Mouse (Mus musculus): ENCODE results near the gene Vamp9.

Gene Vamp9

DNA sequence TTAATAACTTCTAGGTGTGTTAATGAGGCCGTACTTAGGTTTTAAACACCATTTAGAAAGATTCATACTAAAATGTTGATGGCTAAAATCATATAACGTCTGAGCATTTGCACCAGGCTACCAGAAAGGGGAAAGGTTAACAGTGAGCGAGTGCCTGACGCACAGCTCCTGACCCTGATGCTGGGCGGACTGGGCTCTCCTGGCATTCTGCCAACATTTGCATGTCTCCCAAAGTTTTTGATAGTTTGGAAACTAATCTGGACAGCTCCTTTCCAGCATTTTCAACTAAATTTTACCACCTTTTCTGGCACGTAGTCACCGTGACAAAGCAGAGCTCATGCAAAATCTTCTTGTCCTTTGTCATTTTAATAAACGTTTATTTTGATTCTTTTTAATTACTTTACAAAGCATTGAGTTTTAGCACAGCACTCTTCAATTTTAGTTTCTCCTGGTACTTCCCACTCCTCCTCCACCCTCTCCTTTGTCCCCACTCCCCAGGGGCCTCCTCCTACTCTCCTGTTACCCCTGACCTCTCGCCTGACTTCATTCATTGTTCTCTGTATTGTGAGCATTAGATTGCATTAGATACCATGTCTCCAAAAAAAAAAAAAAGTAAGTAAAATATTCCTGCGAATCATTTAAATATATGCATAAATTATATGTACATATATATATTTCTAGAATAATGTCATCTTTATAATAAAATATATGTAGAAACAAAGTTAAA lies 35.9 kb downstream of the Vamp9 start:
- no peak for DNase-seq (ENCODE audit: low spot score)

DNA sequence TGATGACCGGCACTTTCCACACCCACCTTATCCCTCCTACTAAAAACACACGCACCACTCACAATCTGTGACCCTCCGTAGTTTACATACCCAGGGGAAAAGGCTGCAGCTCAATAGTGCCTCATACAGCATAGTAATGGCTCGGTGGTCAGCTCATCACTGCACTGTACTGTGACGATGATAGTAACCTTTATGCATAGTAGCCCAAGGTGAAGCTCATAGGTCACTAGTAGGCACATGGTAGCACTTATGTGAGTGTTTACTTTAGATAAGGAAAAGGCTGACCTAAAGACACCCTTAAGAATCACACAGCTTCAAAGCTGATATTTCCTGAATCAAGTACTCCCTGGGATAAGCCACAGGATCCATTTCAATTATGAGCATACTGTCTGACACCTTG lies 46.5 kb downstream of the Vamp9 start:
- DNase-seq (ENCODE audit: low spot score), result no peak

DNA sequence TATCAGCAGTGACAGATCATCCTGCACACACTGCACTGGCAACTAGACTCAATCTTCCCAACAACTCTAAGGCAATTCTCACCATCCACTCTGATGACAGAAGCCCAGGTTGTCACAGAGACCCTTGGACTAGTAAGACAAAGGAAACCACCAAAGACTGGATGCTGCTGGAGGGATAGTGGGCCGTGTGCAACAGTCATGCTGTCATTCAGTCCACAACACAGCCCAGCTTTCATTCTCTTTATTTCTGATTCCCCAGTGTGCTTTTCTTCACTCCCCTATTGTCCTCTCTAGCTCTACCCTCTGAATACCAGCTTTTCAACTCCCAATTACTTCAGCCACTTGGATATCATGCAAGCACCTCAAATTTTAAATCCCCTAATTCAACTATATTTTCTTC lies 47.8 kb downstream of the Vamp9 start:
- DNase-seq (ENCODE audit: low spot score), result no peak

DNA sequence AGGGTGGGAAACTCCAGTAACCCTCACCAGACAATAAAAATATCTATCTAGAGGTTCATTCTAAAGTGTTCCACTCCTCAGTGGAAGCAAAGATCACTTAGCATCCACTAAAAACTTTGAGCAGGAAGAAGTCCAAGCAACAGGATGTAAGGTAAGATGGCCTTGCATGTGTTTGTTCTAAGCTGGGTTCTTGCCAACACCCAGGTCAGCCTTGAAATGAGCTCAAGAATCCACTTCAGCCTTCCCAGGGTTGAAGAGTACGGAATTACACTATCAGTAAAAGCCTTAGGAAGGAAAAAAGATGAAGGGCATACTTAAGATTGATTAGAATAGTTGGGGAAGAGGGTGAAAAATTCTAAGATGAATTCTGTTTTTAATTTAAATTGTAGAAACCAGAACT lies 52.6 kb downstream of the Vamp9 start:
- DNase-seq (ENCODE audit: low spot score), result no peak

DNA sequence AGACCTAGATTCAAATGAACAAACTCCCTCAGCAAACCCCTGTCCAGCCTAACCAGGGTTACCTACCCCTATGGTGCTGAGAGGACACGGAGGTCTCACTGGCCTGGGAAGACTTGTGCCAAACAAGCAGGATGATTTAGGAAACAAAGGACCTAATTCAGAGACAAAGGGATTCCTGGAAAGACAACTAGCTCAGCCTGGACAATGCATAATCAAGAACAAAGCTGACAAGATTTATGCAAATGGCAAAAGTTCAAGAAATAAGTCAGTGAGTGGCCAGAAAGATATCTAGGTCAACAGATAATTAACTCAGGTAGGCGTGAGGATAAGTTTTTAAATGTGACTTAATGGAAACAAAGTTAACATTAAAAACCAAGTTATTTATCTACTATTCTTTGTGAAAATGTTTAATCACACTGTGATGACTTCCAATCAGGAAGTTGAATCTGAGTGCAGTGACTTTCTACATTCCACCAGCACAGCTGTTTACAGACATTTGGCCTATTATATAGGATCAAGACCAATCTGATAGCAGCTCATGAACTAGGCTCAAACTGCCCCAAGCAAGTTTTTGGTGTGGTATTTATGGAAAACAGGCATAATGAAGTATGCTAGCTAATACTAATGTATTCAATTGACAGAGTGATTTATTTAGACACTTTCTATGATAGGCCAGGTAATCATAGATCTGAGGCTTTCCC lies 53.3 kb downstream of the Vamp9 start:
- no peak for DNase-seq (ENCODE audit: low spot score)

DNA sequence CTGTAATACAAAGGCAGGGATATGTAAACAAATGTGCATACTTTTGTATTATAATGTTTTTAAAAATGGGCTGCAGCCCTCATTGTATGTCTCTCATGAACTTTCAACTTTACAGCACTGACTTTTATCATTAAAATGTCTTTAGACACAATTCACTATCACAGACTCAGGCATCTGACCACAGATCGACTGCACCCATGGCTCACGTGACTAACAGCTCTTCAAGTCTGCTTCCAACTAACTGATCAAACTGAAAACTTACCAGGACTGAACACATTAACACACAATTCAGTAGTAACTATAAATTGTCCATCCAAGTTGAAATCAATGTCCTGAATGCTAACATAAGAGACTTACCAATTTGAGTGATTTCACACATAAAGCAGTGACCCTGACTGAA lies 53.9 kb downstream of the Vamp9 start:
- DNase-seq (ENCODE audit: low spot score), result no peak

DNA sequence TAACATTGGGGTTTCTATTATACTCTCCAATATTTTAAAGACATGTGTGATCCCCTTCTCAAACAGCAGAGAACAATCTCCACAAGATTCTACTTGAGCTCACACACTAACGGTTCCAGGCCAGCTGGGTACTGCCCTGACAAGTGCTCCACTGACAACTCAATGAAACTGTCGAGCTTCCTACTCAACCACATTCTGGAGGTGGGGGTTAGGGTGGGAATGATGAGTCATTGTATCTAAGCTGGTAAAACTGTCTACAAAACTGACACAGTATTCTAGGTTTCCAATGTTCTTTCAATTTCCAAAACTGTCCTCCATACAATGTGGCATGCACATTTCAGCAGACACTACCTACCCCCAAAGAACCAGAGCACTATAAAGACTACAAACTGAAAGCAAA lies 67.9 kb downstream of the Vamp9 start:
- no peak for DNase-seq (ENCODE audit: low spot score)

DNA sequence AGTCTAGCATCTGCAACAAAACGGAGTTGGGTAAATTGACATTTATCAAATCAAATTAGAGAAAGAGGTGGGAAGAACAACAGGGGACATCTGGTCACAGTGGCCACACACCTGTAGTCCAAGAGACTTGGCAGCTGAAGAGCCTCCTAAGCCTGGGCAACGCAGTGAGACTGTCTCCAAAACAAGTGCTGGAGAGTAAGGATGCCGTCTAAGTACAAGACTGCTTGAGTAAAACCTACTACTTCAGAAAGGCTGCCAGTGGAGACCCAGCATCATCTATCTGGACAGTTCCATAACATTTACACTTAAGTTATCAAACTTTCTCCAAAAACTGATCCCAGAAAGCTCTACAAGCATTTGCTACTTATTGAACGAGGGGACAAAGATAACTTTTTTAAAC lies 69.0 kb downstream of the Vamp9 start:
- DNase-seq (ENCODE audit: low spot score), result no peak

DNA sequence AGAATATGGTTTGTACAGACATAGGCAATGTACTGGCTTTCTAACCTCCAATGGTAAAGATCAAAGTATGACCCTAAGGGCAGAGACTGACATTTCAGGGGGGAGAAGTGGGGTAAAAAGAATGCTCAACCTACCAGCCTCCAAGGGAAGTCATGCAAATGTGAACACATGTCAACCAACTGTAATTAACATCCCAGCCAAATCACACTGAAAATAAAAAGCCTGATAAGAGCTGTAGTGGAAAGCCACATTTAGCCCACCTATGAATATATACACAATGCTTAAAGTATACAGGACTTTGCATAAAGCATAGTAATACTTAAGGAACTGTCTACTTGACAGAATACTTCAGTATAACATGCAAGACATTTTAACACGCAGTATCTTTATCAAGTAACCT lies 69.7 kb downstream of the Vamp9 start:
- DNase-seq (ENCODE audit: low spot score), result no peak

DNA sequence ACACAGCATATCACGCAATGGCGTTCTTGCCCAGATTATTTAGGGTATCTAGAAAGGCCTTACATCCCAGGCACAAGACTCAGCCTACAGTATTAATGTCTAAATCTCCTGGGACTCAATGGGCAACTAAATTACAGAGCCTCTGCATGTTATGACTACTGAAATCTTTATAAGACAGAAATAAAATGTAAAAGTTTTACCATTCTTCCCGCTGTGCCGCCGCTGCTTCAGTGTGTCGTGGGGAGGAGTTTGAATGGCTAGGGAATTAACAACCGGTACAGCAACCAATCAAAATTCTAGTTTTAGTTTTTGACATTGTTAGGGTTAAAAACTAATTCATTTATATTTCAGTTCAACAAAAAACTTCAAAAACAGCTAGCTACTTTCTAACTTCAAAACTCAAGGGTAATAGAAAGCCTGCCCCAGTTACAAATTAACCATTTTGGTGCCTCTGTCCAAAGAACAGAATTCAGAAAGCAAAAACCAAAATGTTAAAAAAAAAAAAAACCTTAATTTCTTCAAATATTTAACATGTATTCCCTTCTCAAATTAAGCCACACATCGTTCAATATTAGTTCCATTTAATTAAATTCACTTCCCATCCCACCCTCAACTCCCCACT lies 70.4 kb downstream of the Vamp9 start:
- DNase-seq (ENCODE audit: low spot score), result no peak

DNA sequence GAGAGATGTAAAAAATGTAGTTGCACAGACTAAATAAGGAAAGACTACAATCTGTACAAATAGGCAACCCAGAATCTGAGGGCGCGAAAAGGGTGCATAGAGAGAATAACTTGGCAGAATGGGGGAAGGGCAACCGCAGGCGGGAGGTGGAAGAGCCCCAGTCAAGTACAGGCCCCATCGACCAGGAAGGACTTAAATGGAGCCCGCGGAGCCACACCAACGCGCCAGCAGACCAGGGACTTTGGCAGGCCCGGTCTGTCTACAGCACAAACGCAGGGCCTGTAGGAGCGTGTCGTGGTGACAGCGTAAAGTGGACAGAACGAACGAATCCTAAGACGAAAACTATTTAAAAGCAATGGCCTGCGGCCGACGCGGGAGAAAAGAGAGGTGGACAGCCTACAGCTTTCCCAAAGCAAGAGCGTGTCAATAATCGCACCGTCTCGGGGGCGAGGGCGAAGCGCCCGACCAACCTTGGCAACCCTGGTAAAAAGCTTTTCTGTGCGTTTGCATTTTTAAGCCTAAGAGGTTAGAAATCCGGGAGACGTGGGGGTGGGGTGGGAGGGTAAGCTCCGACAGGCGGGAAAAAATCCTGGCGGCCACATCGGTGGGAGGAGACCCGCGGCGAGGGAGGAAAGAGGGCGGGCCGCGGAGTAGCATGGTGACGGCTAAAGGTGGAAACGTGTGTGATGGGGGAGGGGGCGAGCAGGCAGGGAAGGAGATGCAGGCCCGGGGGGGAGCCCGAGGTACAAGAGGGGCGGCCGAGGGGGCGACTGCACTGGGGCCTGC lies 71.7 kb downstream of the Vamp9 start:
- peak; percentile 49 for DNase-seq (ENCODE audit: low spot score)

DNA sequence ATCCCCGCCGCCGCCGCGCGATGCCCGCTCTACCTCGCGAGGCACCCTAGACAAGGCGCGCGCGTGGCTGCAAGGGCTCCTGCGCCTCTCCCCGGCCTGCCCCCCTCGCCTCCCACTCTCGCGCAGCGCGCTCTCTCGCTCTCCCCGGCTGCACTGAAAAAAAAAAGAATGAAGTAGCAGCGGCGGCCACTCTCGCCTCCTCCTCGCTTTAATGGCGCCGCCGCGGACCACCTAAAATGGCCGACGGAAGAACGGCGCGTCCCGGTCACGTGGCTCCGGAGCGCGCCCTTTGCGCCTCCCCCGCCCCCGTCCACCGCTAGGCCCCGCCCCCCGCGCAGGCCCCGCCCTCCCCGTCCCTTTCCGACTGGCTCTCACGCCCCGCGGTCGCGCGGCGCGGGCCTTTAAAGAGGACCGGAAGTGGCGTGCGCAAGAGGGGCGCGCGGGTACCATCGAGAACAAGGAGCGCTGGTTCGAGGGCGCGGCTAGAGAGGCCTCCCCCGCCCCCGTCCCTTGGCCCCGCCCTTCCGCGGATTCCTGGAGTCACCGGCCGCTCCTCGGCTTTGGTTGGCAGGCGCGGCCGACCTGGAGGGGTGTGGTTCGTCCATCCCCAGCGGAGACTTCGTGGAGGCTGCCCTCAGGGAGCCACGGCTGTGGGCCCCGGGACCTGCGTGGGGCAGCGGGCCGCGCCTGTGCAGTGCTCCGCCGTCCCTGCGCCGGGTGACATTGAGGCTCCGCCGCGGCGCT lies 72.8 kb downstream of the Vamp9 start, which contains the start of the genes Hnrnpd and 4930524J08Rik:
Hnrnpd (minus strand) TSS at position 240 of the 744 bp plus-strand sequence.
4930524J08Rik (plus strand) TSS at position 363 of the 744 bp plus-strand sequence.
- peak; percentile 69 for DNase-seq (ENCODE audit: low spot score)

DNA sequence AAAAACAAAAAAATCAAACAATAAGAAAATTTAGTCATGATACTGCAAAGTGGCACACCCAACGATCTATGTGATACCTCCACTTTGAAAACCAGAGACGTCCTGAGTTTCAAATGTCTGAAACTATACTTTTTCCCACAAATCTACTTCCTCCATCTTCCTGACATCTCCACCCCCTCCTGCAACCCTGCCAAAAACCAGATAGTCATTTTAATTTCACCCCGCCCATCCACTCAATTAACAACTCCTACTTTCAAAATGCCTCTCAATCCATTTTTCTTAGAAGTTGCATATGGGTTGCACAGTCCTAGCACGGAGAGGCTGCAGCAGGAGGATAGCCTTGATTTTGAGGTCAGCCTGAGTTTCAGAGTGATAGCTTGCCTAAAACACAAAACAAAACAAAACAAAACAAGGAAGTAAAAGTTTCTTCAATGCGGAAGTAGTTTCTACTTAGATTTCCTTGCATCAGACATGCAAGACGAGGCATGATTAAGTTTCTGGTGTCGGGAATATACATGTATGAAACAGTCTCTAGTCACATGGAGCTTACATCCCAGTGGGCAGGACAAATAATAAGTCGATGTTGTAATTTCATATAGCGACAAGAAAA lies 77.5 kb downstream of the Vamp9 start:
- DNase-seq (ENCODE audit: low spot score), result no peak

DNA sequence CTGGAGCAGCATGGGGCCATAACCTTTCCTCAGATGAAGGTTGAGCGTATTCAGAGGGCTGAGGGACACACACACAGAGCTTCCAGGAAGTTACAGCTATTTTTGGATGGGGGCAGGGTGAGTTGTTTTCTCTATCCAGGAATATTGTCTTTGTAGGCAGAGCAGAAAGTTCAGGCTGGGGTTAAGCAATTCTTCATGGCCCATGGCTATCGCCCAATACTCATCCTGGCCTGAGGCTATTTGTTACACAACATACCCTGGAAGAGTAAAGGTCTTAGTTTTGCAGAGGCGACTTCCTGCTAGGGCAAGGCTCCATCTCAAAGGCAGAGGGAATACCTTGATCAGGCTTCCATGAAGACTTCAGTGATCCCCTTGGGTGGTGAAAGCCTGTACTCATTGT lies 88.1 kb downstream of the Vamp9 start:
- no peak for DNase-seq (ENCODE audit: low spot score)

DNA sequence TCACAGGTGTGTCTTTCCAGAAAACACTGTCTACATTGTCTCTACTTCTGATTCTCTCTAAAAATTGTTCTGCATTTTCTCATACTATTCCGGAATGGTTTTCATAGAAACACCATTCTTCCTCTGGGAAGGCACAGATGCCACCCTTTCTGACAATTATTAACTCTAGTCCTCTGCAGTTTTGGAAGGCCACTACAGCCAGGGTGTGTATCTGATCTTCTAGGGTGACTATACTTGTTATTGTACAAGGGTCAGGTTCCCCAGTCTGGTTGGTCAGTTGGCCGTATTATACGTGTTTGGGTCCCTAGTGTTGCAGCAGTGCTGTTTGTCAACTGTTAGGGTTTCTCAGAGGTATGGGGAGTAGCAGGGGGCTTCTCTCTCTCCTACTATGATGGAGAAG lies 88.6 kb downstream of the Vamp9 start:
- no peak for DNase-seq (ENCODE audit: low spot score)

DNA sequence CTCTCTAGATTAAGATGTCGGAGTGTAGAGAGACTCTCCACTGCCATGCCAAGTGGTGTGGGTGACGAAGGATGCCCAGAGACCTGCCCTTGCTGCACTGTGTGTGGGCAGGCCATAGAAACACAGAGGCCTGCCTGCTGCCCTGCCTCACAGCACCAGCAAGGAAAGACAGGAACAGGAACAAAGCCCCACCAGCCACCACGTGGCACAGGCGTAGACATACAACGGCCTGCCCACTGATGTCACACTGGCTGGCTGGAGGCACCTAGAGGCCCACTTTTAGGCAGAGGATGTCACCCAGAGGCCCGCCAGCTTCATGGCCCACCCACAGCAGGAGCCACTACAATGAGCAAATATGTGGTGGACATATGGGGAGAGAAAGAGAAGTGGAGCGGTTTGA lies 94.0 kb downstream of the Vamp9 start:
- DNase-seq (ENCODE audit: low spot score), result no peak

DNA sequence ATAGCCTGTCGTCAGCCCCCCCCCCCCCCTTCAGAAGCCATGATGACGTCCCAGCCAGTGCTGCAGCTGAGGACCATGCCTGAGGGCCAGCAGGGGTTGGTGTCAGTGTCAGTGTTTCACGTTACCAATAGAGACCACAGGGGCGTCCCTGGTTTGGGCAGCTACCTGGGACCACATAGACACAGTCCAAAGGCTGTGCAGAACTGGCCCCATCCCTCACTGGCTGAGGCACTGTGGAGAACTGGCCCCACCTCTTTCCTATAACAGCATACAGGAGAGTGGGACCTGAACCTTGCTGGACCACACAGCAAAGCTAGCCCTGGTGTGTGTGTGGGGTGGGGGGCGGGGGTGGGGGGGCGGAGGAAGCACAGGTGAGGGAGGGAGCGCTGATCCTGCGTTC lies 94.4 kb downstream of the Vamp9 start:
- DNase-seq (ENCODE audit: low spot score), result no peak

Measured in ovary, postnatal 10 days (tissue).